Mouse (Mus musculus) kidney, adult 8-10 months (tissue): ENCODE results near the gene Ankrd52.

Source experiments
- DNase-seq, 2 experiments: peaks; one replicate each; pipeline ENCODE4 v3.0.0; 2022

Gene Ankrd52

GRCm38 (mm10) chr10:128370021-128370420 lies 6.9 kb upstream of the Ankrd52 start:
- no peak for DNase-seq

- DNase-seq, result no peak
Observed at GRCm38 (mm10) chr10:128370601-128371000, 6.3 kb upstream of the Ankrd52 start.

- DNase-seq, result no peak
Observed at GRCm38 (mm10) chr10:128372142-128372541, 4.8 kb upstream of the Ankrd52 start.

GRCm38 (mm10) chr10:128372989-128373748 lies 3.7 kb upstream of the Ankrd52 start:
- no peak for DNase-seq

- DNase-seq, result no peak
Observed at GRCm38 (mm10) chr10:128374393-128374792, 2.5 kb upstream of the Ankrd52 start.

GRCm38 (mm10) chr10:128376099-128376454 lies 838 bp upstream of the Ankrd52 start:
- DNase-seq, result no peak

- DNase-seq, result peak in 1 of 2 experiments; percentile 26
Observed at GRCm38 (mm10) chr10:128377222-128377939, 466 bp downstream of the Ankrd52 start.

- no peak for DNase-seq
Observed at GRCm38 (mm10) chr10:128377940-128378448, 1.1 kb downstream of the Ankrd52 start.

GRCm38 (mm10) chr10:128378462-128378861 lies 1.5 kb downstream of the Ankrd52 start:
- no peak for DNase-seq

- DNase-seq, result no peak
Observed at GRCm38 (mm10) chr10:128379260-128379659, 2.3 kb downstream of the Ankrd52 start.

GRCm38 (mm10) chr10:128380565-128380964 lies 3.6 kb downstream of the Ankrd52 start:
- DNase-seq, result peak in 1 of 2 experiments; percentile 56

GRCm38 (mm10) chr10:128382482-128382881 lies 5.6 kb downstream of the Ankrd52 start:
- no peak for DNase-seq

- DNase-seq, result no peak
Observed at GRCm38 (mm10) chr10:128385902-128386301, 9.0 kb downstream of the Ankrd52 start.

- DNase-seq, result no peak
Observed at GRCm38 (mm10) chr10:128388941-128389340, 12.0 kb downstream of the Ankrd52 start.

GRCm38 (mm10) chr10:128389570-128389969 lies 12.7 kb downstream of the Ankrd52 start:
- DNase-seq, result no peak

- no peak for DNase-seq
Observed at GRCm38 (mm10) chr10:128390366-128390765, 13.5 kb downstream of the Ankrd52 start.

GRCm38 (mm10) chr10:128391850-128392249 lies 14.9 kb downstream of the Ankrd52 start:
- no peak for DNase-seq

GRCm38 (mm10) chr10:128396017-128396673 lies 19.2 kb downstream of the Ankrd52 start:
- no peak for DNase-seq

- DNase-seq, result peak; percentile 32 to 46
Observed at GRCm38 (mm10) chr10:128396716-128397264, 19.9 kb downstream of the Ankrd52 start.

- no peak for DNase-seq
Observed at GRCm38 (mm10) chr10:128397466-128397865, 20.6 kb downstream of the Ankrd52 start.

- DNase-seq, result peak; percentile 44 to 73
Observed at GRCm38 (mm10) chr10:128400338-128400737, 23.4 kb downstream of the Ankrd52 start.

- peak; percentile 28 to 38 for DNase-seq
Observed at GRCm38 (mm10) chr10:128401056-128401455, 24.1 kb downstream of the Ankrd52 start, which contains the start of gene Slc39a5. Gene Slc39a5, minus strand, starts transcription at chr10:128401229.

- DNase-seq, result no peak
Observed at GRCm38 (mm10) chr10:128401638-128402037, 24.7 kb downstream of the Ankrd52 start.
